Mouse (Mus musculus): ENCODE data around the gene Thnsl1. TPM values are rescaled to one million over a fixed set of nuclear protein-coding genes. Genes with fewer than 3 reads are reported as not detected.
A peak's percentile ranks its signal among the peaks of the same experiment; 100 is the strongest.

Thnsl1 gene
- polyA plus RNA-seq, 1 experiment: 27.7 TPM

- no peaks in the 10 kb centered on the region for H3K9me3 ChIP-seq (replicated peaks; ENCODE audit: control insufficient read depth, insufficient read depth, low read length, poor library complexity, severe bottlenecking)
- no peaks in the 10 kb centered on the region for H3K4me1 ChIP-seq (ENCODE audit: control insufficient read depth, insufficient read depth, low read length)
- no peak overlapping the region for H3K9ac ChIP-seq (ENCODE audit: low read depth, poor library complexity, severe bottlenecking)
- no peaks in the 10 kb centered on the region for H3K36me3 ChIP-seq (ENCODE audit: control insufficient read depth, insufficient read depth, low read length, poor library complexity, severe bottlenecking)
- no peak overlapping the region for H3K4me3 ChIP-seq (ENCODE audit: low read depth, low read length)
- no peaks in the 10 kb centered on the region for H3K27me3 ChIP-seq (ENCODE audit: control insufficient read depth, insufficient read depth, low read length, poor library complexity, severe bottlenecking)
- TF ChIP-seq POLR2A (IDR thresholded peaks at IDR 0.05; ENCODE audit: insufficient read depth, low read length): no peak
- TF ChIP-seq EP300 (IDR thresholded peaks at IDR 0.05; ENCODE audit: insufficient read depth, low read depth, low read length): no peak
- TF ChIP-seq CTCF (IDR thresholded peaks at IDR 0.05; ENCODE audit: low read depth, low read length): no peak
- no peak overlapping the region for H3K27ac ChIP-seq (ENCODE audit: insufficient read depth, low read length)
Observed at GRCm38 (mm10) chr2:21260060-21260459, 54.5 kb downstream of the Thnsl1 start.

GRCm38 (mm10) chr2:21261370-21262006 is 56.0 kb downstream of the Thnsl1 start:
- no peaks in the 10 kb centered on the region for H3K4me1 ChIP-seq (ENCODE audit: control insufficient read depth, insufficient read depth, low read length)
- H3K9me3 ChIP-seq (replicated peaks; ENCODE audit: control insufficient read depth, insufficient read depth, low read length, poor library complexity, severe bottlenecking): no peaks in the 10 kb centered on the region
- no peak overlapping the region for H3K27ac ChIP-seq (ENCODE audit: insufficient read depth, low read length)
- no peak overlapping the region for H3K9ac ChIP-seq (ENCODE audit: low read depth, poor library complexity, severe bottlenecking)
- H3K4me3 ChIP-seq (ENCODE audit: low read depth, low read length): no peak overlapping the region
- TF ChIP-seq EP300 (IDR thresholded peaks at IDR 0.05; ENCODE audit: insufficient read depth, low read depth, low read length): no peak
- peak; percentile 93 for TF ChIP-seq CTCF (IDR thresholded peaks at IDR 0.05; ENCODE audit: low read depth, low read length)
- no peak for TF ChIP-seq POLR2A (IDR thresholded peaks at IDR 0.05; ENCODE audit: insufficient read depth, low read length)
- H3K27me3 ChIP-seq (ENCODE audit: control insufficient read depth, insufficient read depth, low read length, poor library complexity, severe bottlenecking): no peaks in the 10 kb centered on the region
- no peaks in the 10 kb centered on the region for H3K36me3 ChIP-seq (ENCODE audit: control insufficient read depth, insufficient read depth, low read length, poor library complexity, severe bottlenecking)

DNA sequence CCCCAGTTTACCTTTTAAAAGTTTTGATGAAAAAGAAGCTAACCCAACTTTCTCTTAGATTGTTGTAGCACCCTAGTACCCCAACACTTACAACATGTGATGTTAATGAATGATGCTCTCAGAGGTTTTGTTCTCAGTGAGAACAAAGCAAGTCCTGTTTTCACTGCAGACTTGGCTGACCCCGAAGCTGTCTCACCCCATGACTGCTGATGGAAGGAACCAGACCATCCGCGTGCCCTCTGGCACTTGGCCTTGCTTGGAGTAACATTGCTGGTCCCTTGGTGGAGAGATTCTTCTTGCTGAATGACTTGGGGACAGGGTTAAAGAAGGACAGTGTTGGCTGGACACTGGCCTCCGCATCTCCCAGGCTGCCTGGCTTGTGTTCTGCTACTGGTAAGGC is 58.5 kb downstream of the Thnsl1 start:
- TF ChIP-seq EP300 (IDR thresholded peaks at IDR 0.05; ENCODE audit: insufficient read depth, low read depth, low read length) (no peak), POLR2A (IDR thresholded peaks at IDR 0.05; ENCODE audit: insufficient read depth, low read length) (no peak), CTCF (IDR thresholded peaks at IDR 0.05; ENCODE audit: low read depth, low read length) (no peak)
- Histone ChIP-seq H3K4me3 (ENCODE audit: low read depth, low read length) (no peak overlapping the region), H3K9ac (ENCODE audit: low read depth, poor library complexity, severe bottlenecking) (no peak overlapping the region), H3K36me3 (ENCODE audit: control insufficient read depth, insufficient read depth, low read length, poor library complexity, severe bottlenecking) (no peaks in the 10 kb centered on the region), H3K27me3 (ENCODE audit: control insufficient read depth, insufficient read depth, low read length, poor library complexity, severe bottlenecking) (no peaks in the 10 kb centered on the region), H3K27ac (ENCODE audit: insufficient read depth, low read length) (no peak overlapping the region), H3K4me1 (ENCODE audit: control insufficient read depth, insufficient read depth, low read length) (no peaks in the 10 kb centered on the region), H3K9me3 (replicated peaks; ENCODE audit: control insufficient read depth, insufficient read depth, low read length, poor library complexity, severe bottlenecking) (no peaks in the 10 kb centered on the region)

Other genes with a start within 250 kb of the Thnsl1 start
- 154 and 159 TPM in 2 replicates for gene Arhgap21, start 236.8 kb upstream of the Thnsl1 start, polyA plus RNA-seq (2011; ENCODE audit: insufficient read depth, insufficient read length, low read depth, missing spikeins)
- 2.1 and 3.2 TPM in 2 replicates for gene Enkur, start 359 bp upstream of the Thnsl1 start, polyA plus RNA-seq (2011; ENCODE audit: insufficient read depth, insufficient read length, low read depth, missing spikeins)
- not detected in 2 replicates for gene Gpr158, start 161.8 kb downstream of the Thnsl1 start, polyA plus RNA-seq (2011; ENCODE audit: insufficient read depth, insufficient read length, low read depth, missing spikeins)